Mouse (Mus musculus): ENCODE data around the gene Fbxo7. TPM values are rescaled to one million over a fixed set of nuclear protein-coding genes. Genes with fewer than 3 reads are reported as not detected.
A peak's percentile ranks its signal among the peaks of the same experiment; 100 is the strongest.

The Fbxo7 gene
- polyA plus RNA-seq, 1 experiment = 6.9 TPM

DNA sequence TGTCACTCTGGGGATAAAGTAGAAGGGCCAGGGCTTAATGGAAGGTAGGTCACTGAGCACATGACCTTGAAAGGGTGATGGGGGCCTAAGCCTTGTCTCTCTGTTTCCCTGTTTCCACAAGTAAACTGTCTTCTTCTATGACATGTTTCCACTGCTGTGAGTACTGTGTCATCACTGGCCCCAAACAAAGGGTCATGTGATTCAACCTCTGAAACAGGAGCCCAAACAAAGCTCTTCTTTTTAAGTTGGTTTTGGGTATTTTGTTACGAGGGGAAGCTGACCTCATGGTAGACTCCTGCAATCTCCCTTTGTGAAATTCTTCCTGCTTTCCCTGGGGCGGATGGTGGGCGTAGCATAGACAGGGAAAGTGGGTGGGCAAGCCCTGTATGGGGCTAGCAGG, 38.5 kb downstream of the Fbxo7 start:
- H3K36me3 ChIP-seq (ENCODE audit: control insufficient read depth, insufficient read depth) = no peaks in the 10 kb centered on the region
- H3K4me2 ChIP-seq (ENCODE audit: low read depth) = no peak overlapping the region
- no peaks in the 10 kb centered on the region for H3K79me2 ChIP-seq (ENCODE audit: control insufficient read depth, insufficient read depth)
- TF ChIP-seq USF1 (IDR thresholded peaks at IDR 0.05; ENCODE audit: low read depth) = peak; percentile 44
- TF ChIP-seq TCF12 (IDR thresholded peaks at IDR 0.05; ENCODE audit: insufficient read depth, poor library complexity, severe bottlenecking) = no peak
- H3K27me3 ChIP-seq (ENCODE audit: control insufficient read depth, insufficient read depth, insufficient read length) = no peaks in the 10 kb centered on the region
- no peak overlapping the region for H3K4me3 ChIP-seq
- no peak overlapping the region for H3ac ChIP-seq (ENCODE audit: control insufficient read depth, insufficient read length)

DNA sequence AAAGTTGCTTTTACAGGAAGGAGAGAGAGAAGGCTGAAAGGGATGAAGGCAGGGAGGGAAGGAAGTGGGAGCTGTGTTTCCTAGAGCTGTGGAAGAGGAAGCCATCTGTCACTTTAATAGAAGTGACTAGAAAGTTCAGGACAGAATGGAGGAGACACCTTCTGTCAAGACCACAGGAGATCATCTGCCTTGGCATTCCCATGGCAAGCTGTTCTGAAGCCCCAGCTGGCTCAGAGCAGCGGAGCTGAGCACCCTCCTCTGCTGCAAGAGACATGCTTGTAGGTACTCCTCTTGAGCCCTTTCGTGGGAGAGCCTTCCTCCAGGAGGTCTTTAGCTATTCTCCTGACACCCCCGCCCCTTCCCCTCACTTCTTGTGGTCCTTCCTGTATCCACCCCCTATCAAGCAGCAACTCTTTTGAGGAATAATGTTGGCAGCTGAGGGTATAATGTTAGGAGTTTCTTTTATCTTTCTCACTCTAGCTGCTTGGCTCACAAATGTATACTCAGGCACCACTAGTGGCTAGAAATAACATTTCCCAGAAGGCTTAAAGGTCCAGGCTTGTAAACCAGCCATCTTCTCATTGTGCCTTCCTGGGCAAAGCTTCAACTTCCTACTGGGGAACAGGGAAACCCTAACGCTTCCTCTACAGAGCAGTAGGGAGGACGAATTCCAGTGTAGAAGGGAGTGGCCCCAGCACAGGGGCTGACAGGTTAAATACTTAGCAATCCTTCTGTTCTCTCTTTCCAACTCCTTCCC, 40.7 kb downstream of the Fbxo7 start:
- Histone ChIP-seq H3K36me3 (ENCODE audit: control insufficient read depth, insufficient read depth) (no peaks in the 10 kb centered on the region), H3K79me2 (ENCODE audit: control insufficient read depth, insufficient read depth) (no peaks in the 10 kb centered on the region), H3K4me2 (ENCODE audit: low read depth) (no peak overlapping the region), H3ac (ENCODE audit: control insufficient read depth, insufficient read length) (no peak overlapping the region), H3K27me3 (ENCODE audit: control insufficient read depth, insufficient read depth, insufficient read length) (no peaks in the 10 kb centered on the region), H3K4me3 (no peak overlapping the region)
- TF ChIP-seq CEBPB (IDR thresholded peaks at IDR 0.05; ENCODE audit: insufficient read depth, poor library complexity, severe bottlenecking) (no peak), E2F4 (IDR thresholded peaks at IDR 0.05; ENCODE audit: insufficient read depth) (no peak), TCF3 (IDR thresholded peaks at IDR 0.05; ENCODE audit: insufficient read length, low read depth) (no peak)

DNA sequence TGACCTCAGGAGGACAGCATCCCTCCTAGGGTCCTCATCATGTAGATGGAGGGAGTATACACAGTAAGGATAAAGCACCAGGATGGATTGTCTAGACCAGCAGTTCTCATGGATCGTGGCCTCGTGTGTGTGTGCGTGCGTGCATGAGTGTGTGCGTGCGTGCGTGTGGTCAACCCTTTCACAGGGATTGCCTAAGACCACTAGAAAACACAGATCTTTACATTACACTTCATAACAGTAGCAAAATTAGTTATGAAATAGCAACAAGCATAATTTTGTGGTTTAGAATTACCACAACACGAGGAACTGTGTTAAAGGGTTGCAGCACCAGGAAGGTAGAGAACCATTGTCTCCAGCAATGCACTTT, 41.2 kb downstream of the Fbxo7 start:
- TF ChIP-seq POLR2AphosphoS2 (IDR thresholded peaks at IDR 0.05; ENCODE audit: insufficient read length, low read depth) (no peak), TCF12 (IDR thresholded peaks at IDR 0.05; ENCODE audit: insufficient read depth, poor library complexity, severe bottlenecking) (no peak), E2F4 (IDR thresholded peaks at IDR 0.05; ENCODE audit: insufficient read depth) (no peak), TCF3 (IDR thresholded peaks at IDR 0.05; ENCODE audit: insufficient read length, low read depth) (no peak), SRF (IDR thresholded peaks at IDR 0.05; ENCODE audit: control insufficient read depth, insufficient read length, low read depth) (no peak), MAX (IDR thresholded peaks at IDR 0.05; ENCODE audit: low read depth) (no peak), CEBPB (IDR thresholded peaks at IDR 0.05; ENCODE audit: insufficient read depth, poor library complexity, severe bottlenecking) (no peak), MYOD1 (IDR thresholded peaks at IDR 0.05; ENCODE audit: control insufficient read depth in 1 of 3, insufficient read length in 2 of 3, low read depth in 2 of 3) (no peak), POLR2A (IDR thresholded peaks at IDR 0.05; ENCODE audit: insufficient read length, low read depth) (no peak), MYOG (IDR thresholded peaks at IDR 0.05; ENCODE audit: control insufficient read depth in 1 of 3, insufficient read depth in 1 of 3, insufficient read length in 2 of 3, low read depth in 2 of 3) (no peak), REST (IDR thresholded peaks at IDR 0.05; ENCODE audit: insufficient read depth, insufficient read length) (no peak), USF1 (IDR thresholded peaks at IDR 0.05; ENCODE audit: low read depth) (no peak)
- H3K36me3 ChIP-seq (ENCODE audit: control insufficient read depth, insufficient read depth) = no peaks in the 10 kb centered on the region
- H3K27me3 ChIP-seq (ENCODE audit: control insufficient read depth, insufficient read depth, insufficient read length) = no peaks in the 10 kb centered on the region
- H3ac ChIP-seq (ENCODE audit: control insufficient read depth, insufficient read length) = no peak overlapping the region
- H3K79me2 ChIP-seq (ENCODE audit: control insufficient read depth, insufficient read depth) = no peaks in the 10 kb centered on the region
- H3K4me2 ChIP-seq (ENCODE audit: low read depth) = no peak overlapping the region
- no peak overlapping the region for H3K4me3 ChIP-seq

GRCm38 (mm10) chr10:86064937-86065336, 43.2 kb downstream of the Fbxo7 start:
- Histone ChIP-seq H3K79me2 (ENCODE audit: control insufficient read depth, insufficient read depth) (no peaks in the 10 kb centered on the region), H3K36me3 (ENCODE audit: control insufficient read depth, insufficient read depth) (no peaks in the 10 kb centered on the region), H3ac (ENCODE audit: control insufficient read depth, insufficient read length) (no peak overlapping the region), H3K4me3 (no peak overlapping the region), H3K27me3 (ENCODE audit: control insufficient read depth, insufficient read depth, insufficient read length) (no peaks in the 10 kb centered on the region), H3K4me2 (ENCODE audit: low read depth) (no peak overlapping the region)
- TF ChIP-seq MYOG (IDR thresholded peaks at IDR 0.05; ENCODE audit: control insufficient read depth in 1 of 3, insufficient read depth in 1 of 3, insufficient read length in 2 of 3, low read depth in 2 of 3) (no peak), USF1 (IDR thresholded peaks at IDR 0.05; ENCODE audit: low read depth) (peak; percentile 5)

- no peaks in the 10 kb centered on the region for H3K36me3 ChIP-seq (ENCODE audit: control insufficient read depth, insufficient read depth)
- H3K4me2 ChIP-seq (ENCODE audit: low read depth) = no peak overlapping the region
- H3ac ChIP-seq (ENCODE audit: control insufficient read depth, insufficient read length) = no peak overlapping the region
- H3K79me2 ChIP-seq (ENCODE audit: control insufficient read depth, insufficient read depth) = no peaks in the 10 kb centered on the region
- H3K27me3 ChIP-seq (ENCODE audit: control insufficient read depth, insufficient read depth, insufficient read length) = no peaks in the 10 kb centered on the region
- no peak overlapping the region for H3K4me3 ChIP-seq
- TF ChIP-seq MAX (IDR thresholded peaks at IDR 0.05; ENCODE audit: low read depth) (no peak), POLR2AphosphoS2 (IDR thresholded peaks at IDR 0.05; ENCODE audit: insufficient read length, low read depth) (no peak), POLR2A (IDR thresholded peaks at IDR 0.05; ENCODE audit: insufficient read length, low read depth) (no peak), MYOG (IDR thresholded peaks at IDR 0.05; ENCODE audit: control insufficient read depth in 1 of 3, insufficient read depth in 1 of 3, insufficient read length in 2 of 3, low read depth in 2 of 3) (no peak), SRF (IDR thresholded peaks at IDR 0.05; ENCODE audit: control insufficient read depth, insufficient read length, low read depth) (no peak), E2F4 (IDR thresholded peaks at IDR 0.05; ENCODE audit: insufficient read depth) (no peak)
These were observed 43.9 kb downstream of the Fbxo7 start for GRCm38 (mm10) chr10:86065661-86066060.

DNA sequence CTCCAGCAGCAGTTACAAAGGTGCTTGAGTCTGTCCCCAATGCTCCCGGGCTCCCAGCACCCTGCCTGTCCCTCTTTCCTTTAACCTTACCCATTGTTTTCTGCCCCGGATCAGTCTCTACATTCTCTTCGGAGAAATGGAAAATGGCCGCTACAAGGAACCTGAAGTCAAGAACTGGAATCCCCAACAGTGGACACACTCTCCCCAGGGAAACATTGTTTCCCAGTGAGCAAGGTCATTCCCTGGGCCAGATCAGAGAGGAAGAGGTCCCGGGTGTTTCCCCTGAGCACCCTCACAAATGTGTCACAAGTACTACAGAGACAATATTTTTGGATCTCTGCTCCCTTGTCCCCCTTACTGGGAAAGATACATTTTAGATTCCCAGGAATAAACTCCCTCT, 44.9 kb downstream of the Fbxo7 start:
- no peak overlapping the region for H3K4me3 ChIP-seq
- H3K4me2 ChIP-seq (ENCODE audit: low read depth) = no peak overlapping the region
- H3ac ChIP-seq (ENCODE audit: control insufficient read depth, insufficient read length) = no peak overlapping the region
- H3K27me3 ChIP-seq (ENCODE audit: control insufficient read depth, insufficient read depth, insufficient read length) = no peaks in the 10 kb centered on the region
- no peaks in the 10 kb centered on the region for H3K36me3 ChIP-seq (ENCODE audit: control insufficient read depth, insufficient read depth)
- no peaks in the 10 kb centered on the region for H3K79me2 ChIP-seq (ENCODE audit: control insufficient read depth, insufficient read depth)
- TF ChIP-seq MAX (IDR thresholded peaks at IDR 0.05; ENCODE audit: low read depth) = no peak
- TF ChIP-seq TCF3 (IDR thresholded peaks at IDR 0.05; ENCODE audit: insufficient read length, low read depth) = no peak
- TF ChIP-seq TCF12 (IDR thresholded peaks at IDR 0.05; ENCODE audit: insufficient read depth, poor library complexity, severe bottlenecking) = no peak
- no peak for TF ChIP-seq MYOD1 (IDR thresholded peaks at IDR 0.05; ENCODE audit: control insufficient read depth in 1 of 3, insufficient read length in 2 of 3, low read depth in 2 of 3)
- no peak for TF ChIP-seq SRF (IDR thresholded peaks at IDR 0.05; ENCODE audit: control insufficient read depth, insufficient read length, low read depth)
- no peak for TF ChIP-seq CEBPB (IDR thresholded peaks at IDR 0.05; ENCODE audit: insufficient read depth, poor library complexity, severe bottlenecking)
- no peak for TF ChIP-seq REST (IDR thresholded peaks at IDR 0.05; ENCODE audit: insufficient read depth, insufficient read length)
- TF ChIP-seq E2F4 (IDR thresholded peaks at IDR 0.05; ENCODE audit: insufficient read depth) = no peak
- TF ChIP-seq MYOG (IDR thresholded peaks at IDR 0.05; ENCODE audit: control insufficient read depth in 1 of 3, insufficient read depth in 1 of 3, insufficient read length in 2 of 3, low read depth in 2 of 3) = no peak
- no peak for TF ChIP-seq POLR2AphosphoS2 (IDR thresholded peaks at IDR 0.05; ENCODE audit: insufficient read length, low read depth)
